Mouse (Mus musculus): ENCODE data around the gene Hoga1. TPM values are rescaled to one million over a fixed set of nuclear protein-coding genes. Genes with fewer than 3 reads are reported as not detected.

Gene Hoga1
- polyA plus RNA-seq, 1 experiment from 2014 or later = 2.4 TPM

GRCm38 (mm10) chr19:42006568-42006967, 38.8 kb upstream of the Hoga1 start:
- H3K9me3 ChIP-seq (ENCODE audit: control insufficient read depth, low read length) = no peaks in the 10 kb centered on the region
- H3K9ac ChIP-seq (ENCODE audit: low read depth, low read length) = no peak overlapping the region
- no peaks in the 10 kb centered on the region for H3K36me3 ChIP-seq (ENCODE audit: control insufficient read depth, insufficient read depth, low read length)
- no peak overlapping the region for H3K27ac ChIP-seq (ENCODE audit: low read depth, low read length)
- H3K4me2 ChIP-seq (ENCODE audit: low read length) = no peak overlapping the region
- H3K4me3 ChIP-seq (ENCODE audit: low read length) = no peak overlapping the region
- 70% methylated on average over 8 of the region's 8 CpGs for WGBS
- no peaks in the 10 kb centered on the region for H3K27me3 ChIP-seq (replicated peaks; ENCODE audit: control insufficient read depth, insufficient read depth, low read length)
- no peaks in the 10 kb centered on the region; the same call in none of the 2 replicates for H3K4me1 ChIP-seq (ENCODE audit: control insufficient read depth, insufficient read depth, low read depth, low read length)
- no peak for ATAC-seq

DNA sequence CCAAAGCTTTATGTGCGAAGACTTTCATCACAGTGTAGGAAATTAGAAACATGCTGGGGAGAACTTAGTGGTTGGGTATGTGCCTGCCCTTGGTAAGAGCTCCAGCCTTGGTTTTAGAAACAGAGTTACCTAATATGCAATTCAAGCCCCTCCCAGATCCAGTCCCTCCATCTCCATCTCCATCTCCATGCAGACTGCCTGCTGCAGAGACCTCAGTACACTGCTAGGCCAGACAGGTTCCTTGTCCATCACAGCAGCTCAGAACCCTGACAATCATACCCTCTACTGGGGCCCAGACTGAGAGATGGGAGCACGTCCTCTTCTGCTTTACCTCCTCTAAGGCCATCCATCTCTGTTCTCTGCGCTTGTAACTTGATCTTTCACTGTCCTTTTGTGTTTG, 36.8 kb upstream of the Hoga1 start:
- H3K4me2 ChIP-seq (ENCODE audit: low read length) = no peak overlapping the region
- no peak overlapping the region for H3K9ac ChIP-seq (ENCODE audit: low read depth, low read length)
- ATAC-seq = peak; percentile 30; the same call in 1 of the 2 replicates
- no peaks in the 10 kb centered on the region; the same call in none of the 2 replicates for H3K4me1 ChIP-seq (ENCODE audit: control insufficient read depth, insufficient read depth, low read depth, low read length)
- WGBS = 63% methylated on average over 3 of the region's 3 CpGs
- H3K9me3 ChIP-seq (ENCODE audit: control insufficient read depth, low read length) = no peaks in the 10 kb centered on the region
- H3K36me3 ChIP-seq (ENCODE audit: control insufficient read depth, insufficient read depth, low read length) = no peaks in the 10 kb centered on the region
- no peak overlapping the region for H3K4me3 ChIP-seq (ENCODE audit: low read length)
- H3K27me3 ChIP-seq (replicated peaks; ENCODE audit: control insufficient read depth, insufficient read depth, low read length) = no peaks in the 10 kb centered on the region
- H3K27ac ChIP-seq (ENCODE audit: low read depth, low read length) = no peak overlapping the region

DNA sequence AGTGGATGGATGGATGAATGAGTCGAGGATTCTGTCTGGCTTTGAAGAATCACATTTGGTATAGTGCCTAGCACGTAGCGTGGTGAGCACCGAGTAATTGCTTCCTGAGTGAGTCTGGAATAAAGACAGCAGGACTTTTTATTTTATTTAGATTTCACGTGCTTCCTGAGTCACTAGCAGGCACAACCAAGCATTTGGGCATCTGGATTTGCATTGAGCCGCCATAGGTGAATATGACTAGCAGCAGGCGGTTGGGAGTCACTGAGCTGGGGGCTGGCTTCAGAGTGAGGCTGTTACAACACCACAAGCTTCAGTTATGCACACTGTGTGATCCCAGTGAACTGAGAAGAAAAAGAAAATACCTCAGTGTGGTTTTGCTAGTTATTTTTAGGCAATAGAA, 36.3 kb upstream of the Hoga1 start:
- 65% methylated on average over 7 of the region's 7 CpGs for WGBS
- Histone ChIP-seq H3K9me3 (ENCODE audit: control insufficient read depth, low read length) (no peaks in the 10 kb centered on the region), H3K36me3 (ENCODE audit: control insufficient read depth, insufficient read depth, low read length) (no peaks in the 10 kb centered on the region), H3K27me3 (replicated peaks; ENCODE audit: control insufficient read depth, insufficient read depth, low read length) (no peaks in the 10 kb centered on the region), H3K27ac (ENCODE audit: low read depth, low read length) (no peak overlapping the region), H3K4me1 (ENCODE audit: control insufficient read depth, insufficient read depth, low read depth, low read length) (no peaks in the 10 kb centered on the region; the same call in none of the 2 replicates), H3K9ac (ENCODE audit: low read depth, low read length) (no peak overlapping the region), H3K4me3 (ENCODE audit: low read length) (no peak overlapping the region), H3K4me2 (ENCODE audit: low read length) (no peak overlapping the region)
- peak; percentile 48; the same call in 1 of the 2 replicates for ATAC-seq

GRCm38 (mm10) chr19:42010436-42010835, 35.0 kb upstream of the Hoga1 start:
- no peak overlapping the region for H3K9ac ChIP-seq (ENCODE audit: low read depth, low read length)

GRCm38 (mm10) chr19:42011123-42011522, 34.3 kb upstream of the Hoga1 start:
- WGBS = 80% methylated on average over 7 of the region's 7 CpGs
- H3K4me1 ChIP-seq (ENCODE audit: control insufficient read depth, insufficient read depth, low read depth, low read length) = no peaks in the 10 kb centered on the region
- no peak overlapping the region for H3K27ac ChIP-seq (ENCODE audit: low read depth, low read length)
- H3K9me3 ChIP-seq (ENCODE audit: control insufficient read depth, low read length) = no peaks in the 10 kb centered on the region
- no peak overlapping the region for H3K9ac ChIP-seq (ENCODE audit: low read depth, low read length)
- ATAC-seq = no peak
- no peaks in the 10 kb centered on the region for H3K36me3 ChIP-seq (ENCODE audit: control insufficient read depth, insufficient read depth, low read length)
- H3K4me3 ChIP-seq (ENCODE audit: low read length) = no peak overlapping the region
- no peaks in the 10 kb centered on the region for H3K27me3 ChIP-seq (replicated peaks; ENCODE audit: control insufficient read depth, insufficient read depth, low read length)
- no peak overlapping the region for H3K4me2 ChIP-seq (ENCODE audit: low read length)

More at GRCm38 (mm10) chr19:42010436-42010835, 35.0 kb upstream of the Hoga1 start:
- Histone ChIP-seq H3K27ac (ENCODE audit: low read depth, low read length) (no peak overlapping the region), H3K36me3 (ENCODE audit: control insufficient read depth, insufficient read depth, low read length) (no peaks in the 10 kb centered on the region), H3K4me1 (ENCODE audit: control insufficient read depth, insufficient read depth, low read depth, low read length) (no peaks in the 10 kb centered on the region; the same call in 1 of the 2 replicates), H3K4me2 (ENCODE audit: low read length) (no peak overlapping the region), H3K9me3 (ENCODE audit: control insufficient read depth, low read length) (no peaks in the 10 kb centered on the region), H3K27me3 (replicated peaks; ENCODE audit: control insufficient read depth, insufficient read depth, low read length) (no peaks in the 10 kb centered on the region), H3K4me3 (ENCODE audit: low read length) (no peak overlapping the region)
- WGBS = 35% methylated on average over 4 of the region's 4 CpGs
- peak; percentile 42; the same call in 1 of the 2 replicates for ATAC-seq

DNA sequence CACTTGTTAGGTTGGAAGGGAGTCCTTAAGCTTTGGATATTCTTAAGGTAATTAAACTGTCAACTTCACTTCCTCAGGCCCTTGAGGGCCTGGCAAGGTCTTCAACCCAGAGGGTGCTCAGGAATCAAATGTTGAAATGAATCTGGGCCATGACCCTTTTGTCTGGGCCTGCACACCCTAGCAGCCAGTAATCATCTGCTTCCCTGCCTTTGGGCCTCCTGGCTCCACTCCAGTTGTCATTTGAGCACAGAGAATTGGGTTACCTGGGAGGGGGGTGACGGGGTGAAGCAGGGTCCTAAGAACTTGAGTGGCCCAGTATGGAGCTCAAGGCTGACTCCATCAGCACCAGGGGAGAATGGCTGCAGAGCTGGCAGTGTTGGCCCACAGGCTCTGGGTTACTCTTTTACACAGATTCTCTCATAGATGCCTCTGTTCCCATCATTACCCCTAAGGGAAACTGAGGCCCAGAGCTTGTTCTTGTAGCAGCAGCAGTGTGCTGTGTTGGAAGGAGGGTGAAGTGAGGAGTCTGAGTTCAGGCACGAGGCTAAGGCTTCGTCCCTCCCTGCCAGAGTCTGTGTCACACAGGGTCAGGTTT, 31.1 kb upstream of the Hoga1 start:
- Histone ChIP-seq H3K36me3 (ENCODE audit: control insufficient read depth, insufficient read depth, low read length) (no peaks in the 10 kb centered on the region), H3K4me2 (ENCODE audit: low read length) (no peak overlapping the region), H3K9me3 (ENCODE audit: control insufficient read depth, low read length) (no peaks in the 10 kb centered on the region), H3K27ac (ENCODE audit: low read depth, low read length) (no peak overlapping the region), H3K4me1 (ENCODE audit: control insufficient read depth, insufficient read depth, low read depth, low read length) (peaks cover 5% of the 10 kb centered on the region), H3K4me3 (ENCODE audit: low read length) (no peak overlapping the region), H3K9ac (ENCODE audit: low read depth, low read length) (no peak overlapping the region), H3K27me3 (replicated peaks; ENCODE audit: control insufficient read depth, insufficient read depth, low read length) (no peaks in the 10 kb centered on the region)
- no peak for ATAC-seq
- 94% methylated on average over 3 of the region's 3 CpGs for whole genome bisulfite sequencing

GRCm38 (mm10) chr19:42015001-42015400, 30.4 kb upstream of the Hoga1 start:
- ATAC-seq = no peak
- H3K9me3 ChIP-seq (ENCODE audit: control insufficient read depth, low read length) = no peaks in the 10 kb centered on the region
- 88% methylated on average over 6 of the region's 6 CpGs for WGBS
- no peak overlapping the region for H3K4me3 ChIP-seq (ENCODE audit: low read length)
- H3K4me2 ChIP-seq (ENCODE audit: low read length) = no peak overlapping the region
- peaks cover 5% of the 10 kb centered on the region for H3K4me1 ChIP-seq (ENCODE audit: control insufficient read depth, insufficient read depth, low read depth, low read length)
- H3K9ac ChIP-seq (ENCODE audit: low read depth, low read length) = no peak overlapping the region
- no peaks in the 10 kb centered on the region for H3K27me3 ChIP-seq (replicated peaks; ENCODE audit: control insufficient read depth, insufficient read depth, low read length)
- H3K27ac ChIP-seq (ENCODE audit: low read depth, low read length) = no peak overlapping the region
- H3K36me3 ChIP-seq (ENCODE audit: control insufficient read depth, insufficient read depth, low read length) = no peaks in the 10 kb centered on the region

GRCm38 (mm10) chr19:42016251-42016650, 29.2 kb upstream of the Hoga1 start:
- Histone ChIP-seq H3K4me3 (ENCODE audit: low read length) (no peak overlapping the region), H3K27ac (ENCODE audit: low read depth, low read length) (no peak overlapping the region), H3K9me3 (ENCODE audit: control insufficient read depth, low read length) (no peaks in the 10 kb centered on the region), H3K4me1 (ENCODE audit: control insufficient read depth, insufficient read depth, low read depth, low read length) (peaks cover 5% of the 10 kb centered on the region), H3K9ac (ENCODE audit: low read depth, low read length) (no peak overlapping the region), H3K4me2 (ENCODE audit: low read length) (no peak overlapping the region), H3K27me3 (replicated peaks; ENCODE audit: control insufficient read depth, insufficient read depth, low read length) (no peaks in the 10 kb centered on the region), H3K36me3 (ENCODE audit: control insufficient read depth, insufficient read depth, low read length) (no peaks in the 10 kb centered on the region)
- no peak for ATAC-seq
- WGBS = 66% methylated on average over 4 of the region's 4 CpGs

- Histone ChIP-seq H3K4me3 (ENCODE audit: low read length) (no peak overlapping the region), H3K9ac (ENCODE audit: low read depth, low read length) (no peak overlapping the region), H3K27me3 (replicated peaks; ENCODE audit: control insufficient read depth, insufficient read depth, low read length) (no peaks in the 10 kb centered on the region), H3K27ac (ENCODE audit: low read depth, low read length) (peak overlapping the region; percentile 55), H3K9me3 (ENCODE audit: control insufficient read depth, low read length) (no peaks in the 10 kb centered on the region), H3K4me2 (ENCODE audit: low read length) (no peak overlapping the region), H3K36me3 (ENCODE audit: control insufficient read depth, insufficient read depth, low read length) (no peaks in the 10 kb centered on the region), H3K4me1 (ENCODE audit: control insufficient read depth, insufficient read depth, low read depth, low read length) (peaks cover 5% of the 10 kb centered on the region)
- 61% methylated on average over 5 of the region's 5 CpGs for WGBS
- ATAC-seq = 0 out of 2 replicates have a peak, but pooled peaks have one; percentile 12
These were observed 28.6 kb upstream of the Hoga1 start for GRCm38 (mm10) chr19:42016840-42017239.

Data from hindbrain, embryonic 16.5 days (tissue).